Mouse (Mus musculus): ENCODE data around the gene Notch2.

GRCm38 (mm10) chr3:98159289-98159688 lies 146.0 kb downstream of the Notch2 start:
- TF ChIP-seq CTCF (IDR thresholded peaks at IDR 0.05) (no peak), EP300 (IDR thresholded peaks at IDR 0.05) (no peak)

Measured in lung, postnatal 0 days (tissue).